Mouse (Mus musculus) heart, adult 2 months (tissue): Measurements from ENCODE around the gene Sh3rf1.

Experiments
- CTCF ChIP-seq: fragments of 200-600 bp; IDR thresholded peaks from 2 replicates; pipeline ENCODE4 v1.8.1; 2022; ENCODE audit warnings: antibody characterized with exemption, mild to moderate bottlenecking, moderate library complexity
- POLR2A ChIP-seq: fragments of 200-500 bp; IDR thresholded peaks from 2 replicates; pipeline ENCODE4 v1.6.1; 2011; ENCODE audit warnings: mild to moderate bottlenecking, low read depth, low read length, control low read depth; ENCODE audit not compliant: insufficient read depth

DNA sequence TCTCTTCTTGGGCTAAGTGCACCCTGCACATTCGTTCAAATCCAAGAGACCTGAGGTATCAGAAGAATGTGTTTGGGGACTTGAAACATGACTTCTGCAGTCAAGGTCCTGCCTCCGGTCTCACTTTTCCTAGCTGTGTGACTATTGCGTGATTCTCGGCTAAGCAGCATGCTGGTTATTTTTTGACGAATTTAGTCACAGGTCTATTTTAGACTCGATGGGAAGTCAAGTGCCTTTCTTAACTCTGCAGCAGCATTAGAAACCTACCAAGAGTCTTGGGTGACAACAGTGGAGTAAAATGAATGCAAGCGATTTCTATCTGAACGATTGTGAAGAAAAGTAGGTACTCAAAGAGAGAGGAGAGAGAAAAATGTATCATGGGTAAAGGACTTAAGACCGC is 149.6 kb downstream of the Sh3rf1 start:
- no peak for TF ChIP-seq CTCF
- TF ChIP-seq POLR2A: no peak
